ENCODE assay signal across 8 mouse cellular contexts in genomic region chr17:33552964-33553363, GRCm38 (mm10). TPM values are rescaled to one million over a fixed set of nuclear protein-coding genes. Genes with fewer than 3 reads are reported as not detected.
DNase-seq lines count a peak whose midpoint lies in the region; ATAC-seq and TF ChIP-seq lines count a peak whose summit lies in the region.

No protein-coding gene starts in this region.

- 54% methylated on average over 4 of the region's 4 CpGs for WGBS in intestine, postnatal 0 days
- WGBS in intestine, embryonic 16.5 days, result 54% methylated on average over 4 of the region's 4 CpGs
- 55% methylated on average over 4 of the region's 4 CpGs for WGBS in kidney, embryonic 14.5 days

- peak; percentile 86 for DNase-seq in ES-CJ7 (ENCODE audit: low read depth, low spot score)
- peak; percentile 55 for DNase-seq in brain, adult 2 months (ENCODE audit: low read depth, low spot score)
- DNase-seq in thymus, postnatal 36 days, result peak; percentile 49
- no peak for DNase-seq in adrenal gland, adult 8-10 months

- no peak overlapping the region for H3K27ac ChIP-seq in intestine, postnatal 0 days (ENCODE audit: low read depth, low read length)
- H3K27ac ChIP-seq in intestine, embryonic 16.5 days (ENCODE audit: low read length), result no peak overlapping the region
- no peak overlapping the region for H3K27ac ChIP-seq in kidney, embryonic 14.5 days (ENCODE audit: low read depth, low read length)

- H3K4me3 ChIP-seq in intestine, postnatal 0 days (ENCODE audit: low read depth, low read length), result no peak overlapping the region
- no peak overlapping the region for H3K4me3 ChIP-seq in intestine, embryonic 16.5 days (ENCODE audit: low read length)
- no peak overlapping the region for H3K4me3 ChIP-seq in kidney, embryonic 14.5 days (ENCODE audit: low read length)

- H3K27me3 ChIP-seq in intestine, postnatal 0 days (replicated peaks; ENCODE audit: control insufficient read depth, insufficient read depth, low read length), result no peaks in the 10 kb centered on the region
- no peaks in the 10 kb centered on the region for H3K27me3 ChIP-seq in intestine, embryonic 16.5 days (replicated peaks; ENCODE audit: control insufficient read depth, insufficient read depth, low read length)
- no peaks in the 10 kb centered on the region for H3K27me3 ChIP-seq in kidney, embryonic 14.5 days (ENCODE audit: control insufficient read depth, insufficient read depth, low read length)

- no peak overlapping the region for H3K9ac ChIP-seq in intestine, postnatal 0 days (ENCODE audit: low read depth, low read length)
- H3K9ac ChIP-seq in intestine, embryonic 16.5 days (ENCODE audit: low read depth, low read length), result no peak overlapping the region
- H3K9ac ChIP-seq in kidney, embryonic 14.5 days (ENCODE audit: low read depth, low read length), result no peak overlapping the region

- H3K4me1 ChIP-seq in intestine, postnatal 0 days (replicated peaks; ENCODE audit: control insufficient read depth, insufficient read depth, low read length), result no peaks in the 10 kb centered on the region
- H3K4me1 ChIP-seq in intestine, embryonic 16.5 days (ENCODE audit: control insufficient read depth, insufficient read depth, low read length), result no peaks in the 10 kb centered on the region
- no peaks in the 10 kb centered on the region for H3K4me1 ChIP-seq in kidney, embryonic 14.5 days (ENCODE audit: control insufficient read depth, insufficient read depth, low read length)

- ATAC-seq in intestine, postnatal 0 days, result no peak
- ATAC-seq in intestine, embryonic 16.5 days, result no peak
- ATAC-seq in kidney, embryonic 14.5 days (ENCODE audit: low FRiP score, low TSS enrichment), result peak; percentile 20; the same call in 1 of the 2 replicates
- peak; percentile 57 for ATAC-seq in megakaryocyte, adult 5-6 weeks (ENCODE audit: poor library complexity, severe bottlenecking)

- H3K36me3 ChIP-seq in intestine, postnatal 0 days (ENCODE audit: control insufficient read depth, insufficient read depth), result peaks cover 10% of the 10 kb centered on the region; the same call in 1 of the 2 replicates
- H3K36me3 ChIP-seq in intestine, embryonic 16.5 days (ENCODE audit: control insufficient read depth, insufficient read depth, low read length), result no peaks in the 10 kb centered on the region
- peaks cover 20% of the 10 kb centered on the region for H3K36me3 ChIP-seq in kidney, embryonic 14.5 days (ENCODE audit: control insufficient read depth, insufficient read depth, low read length)

- H3K4me2 ChIP-seq in intestine, postnatal 0 days (replicated peaks; ENCODE audit: low read depth), result no peak overlapping the region
- H3K4me2 ChIP-seq in intestine, embryonic 16.5 days (ENCODE audit: low read depth, low read length), result no peak overlapping the region
- no peak overlapping the region for H3K4me2 ChIP-seq in kidney, embryonic 14.5 days (replicated peaks; ENCODE audit: low read depth, low read length)

- H3K9me3 ChIP-seq in intestine, postnatal 0 days (ENCODE audit: control insufficient read depth), result no peaks in the 10 kb centered on the region
- no peaks in the 10 kb centered on the region for H3K9me3 ChIP-seq in intestine, embryonic 16.5 days (ENCODE audit: control insufficient read depth, low read length)
- no peaks in the 10 kb centered on the region for H3K9me3 ChIP-seq in kidney, embryonic 14.5 days (ENCODE audit: control insufficient read depth, low read length)

- peak; percentile 79 for TF ChIP-seq CTCF in intestine, postnatal 0 days (IDR thresholded peaks at IDR 0.05; ENCODE audit: low read depth)

RNA-seq across cellular contexts. Expression of gene Myo1f, which starts 2.5 kb away (rescaled TPM):
- polyA plus RNA-seq in intestine, postnatal 0 days (2015; fragmentation: Nextera tagmentation; extraction: Ambion mirVana), result 0.94 and 1.2 TPM in 2 replicates
- 3.9 and 4.3 TPM in 2 replicates for polyA plus RNA-seq in intestine, embryonic 16.5 days (2015; fragmentation: Nextera tagmentation; extraction: Ambion mirVana)
- 0.96 and 2.3 TPM in 2 replicates for polyA plus RNA-seq in kidney, embryonic 14.5 days (2014; fragmentation: Nextera tagmentation; extraction: Ambion mirVana)
- total RNA-seq in megakaryocyte, adult 5-6 weeks (2015), result 151 and 157 TPM in 2 replicates
- 380 and 381 TPM in 2 replicates for total RNA-seq in megakaryocyte, adult 5-6 weeks (2017)
- 10 to 100 TPM in 1 of 4 experiments, 1 to 10 TPM in 3; 4.3 to 11.1 (median 6.1) TPM for total RNA-seq in adrenal gland, adult 8-10 months (2022)

RNA-seq across cellular contexts. Expression of gene Adamts10, which starts 29.0 kb away (rescaled TPM):
- 5.9 and 8.1 TPM in 2 replicates for polyA plus RNA-seq in intestine, postnatal 0 days (2015; fragmentation: Nextera tagmentation; extraction: Ambion mirVana)
- 33.1 and 35.8 TPM in 2 replicates for polyA plus RNA-seq in intestine, embryonic 16.5 days (2015; fragmentation: Nextera tagmentation; extraction: Ambion mirVana)
- 35.1 and 49.3 TPM in 2 replicates for polyA plus RNA-seq in kidney, embryonic 14.5 days (2014; fragmentation: Nextera tagmentation; extraction: Ambion mirVana)
- 27.5 and 28.6 TPM in 2 replicates for total RNA-seq in megakaryocyte, adult 5-6 weeks (2015)
- 39.7 and 41.6 TPM in 2 replicates for total RNA-seq in megakaryocyte, adult 5-6 weeks (2017)
- 10 to 100 TPM; 26.5 to 40.7 (median 30.1) TPM for total RNA-seq in adrenal gland, adult 8-10 months (2022)

Comparison
In these comparisons a context has a peak if more than half of its experiments do, and no peak if none do; other contexts are left out.
1. ATAC-seq: peak in kidney, embryonic 14.5 days (single experiment) and megakaryocyte, adult 5-6 weeks (single experiment); none in intestine, postnatal 0 days (single experiment) and intestine, embryonic 16.5 days (single experiment).